ENCODE assay signal across 24 mouse cellular contexts in genomic region chr12:54444416-54444815, GRCm38 (mm10).
DNase-seq lines count a peak whose midpoint lies in the region; ATAC-seq lines count a peak whose summit lies in the region.
"Had no signal": no experiment of that assay in that cellular context is flagged by ENCODE, and none has a peak within 500 bp of the region (broad histone marks: within the 10 kb centered on the region; RNA-seq: fewer than 3 reads in every experiment).

No protein-coding gene starts in this region.

- no peak overlapping the region for H3K4me2 ChIP-seq in forebrain, embryonic 14.5 days (ENCODE audit: low read length)
- H3K4me2 ChIP-seq in forebrain, embryonic 12.5 days: no peak overlapping the region
- H3K4me2 ChIP-seq in kidney, embryonic 14.5 days (replicated peaks; ENCODE audit: low read depth, low read length): no peak overlapping the region
- no peak overlapping the region for H3K4me2 ChIP-seq in neural tube, embryonic 14.5 days (ENCODE audit: low read depth, low read length)
- H3K4me2 ChIP-seq in neural tube, embryonic 15.5 days: no peak overlapping the region
- H3K4me2 ChIP-seq: heart, embryonic 15.5 days; limb, embryonic 13.5 days; liver, embryonic 12.5 days had no signal

- no peaks in the 10 kb centered on the region for H3K27me3 ChIP-seq in forebrain, embryonic 14.5 days (replicated peaks; ENCODE audit: control insufficient read depth, insufficient read depth, low read length)
- H3K27me3 ChIP-seq in forebrain, embryonic 12.5 days: no peaks in the 10 kb centered on the region
- H3K27me3 ChIP-seq in kidney, embryonic 14.5 days (ENCODE audit: control insufficient read depth, insufficient read depth, low read length): no peaks in the 10 kb centered on the region
- no peaks in the 10 kb centered on the region for H3K27me3 ChIP-seq in neural tube, embryonic 14.5 days (ENCODE audit: control insufficient read depth, insufficient read depth, low read length)
- H3K27me3 ChIP-seq in neural tube, embryonic 15.5 days (replicated peaks): no peaks in the 10 kb centered on the region
- H3K27me3 ChIP-seq: heart, embryonic 15.5 days; liver, embryonic 12.5 days had no signal

- no peaks in the 10 kb centered on the region for H3K4me1 ChIP-seq in forebrain, embryonic 14.5 days (ENCODE audit: control insufficient read depth, insufficient read depth, low read length)
- no peaks in the 10 kb centered on the region for H3K4me1 ChIP-seq in forebrain, embryonic 12.5 days
- peaks cover 13% of the 10 kb centered on the region; the same call in 1 of the 2 replicates for H3K4me1 ChIP-seq in kidney, embryonic 14.5 days (ENCODE audit: control insufficient read depth, insufficient read depth, low read length)
- H3K4me1 ChIP-seq in neural tube, embryonic 14.5 days (ENCODE audit: control insufficient read depth, insufficient read depth, low read length): no peaks in the 10 kb centered on the region
- 0 out of 2 replicates have a peak, but pooled peaks cover 3% of the 10 kb centered on the region for H3K4me1 ChIP-seq in neural tube, embryonic 15.5 days
- H3K4me1 ChIP-seq: liver, embryonic 12.5 days; megakaryocyte, embryonic 14.5 days had no signal

- H3K9ac ChIP-seq in forebrain, embryonic 14.5 days (ENCODE audit: low read length): no peak overlapping the region
- no peak overlapping the region for H3K9ac ChIP-seq in forebrain, embryonic 12.5 days
- no peak overlapping the region for H3K9ac ChIP-seq in kidney, embryonic 14.5 days (ENCODE audit: low read depth, low read length)
- no peak overlapping the region for H3K9ac ChIP-seq in neural tube, embryonic 14.5 days (replicated peaks; ENCODE audit: low read depth, low read length)
- H3K9ac ChIP-seq in neural tube, embryonic 15.5 days (replicated peaks): no peak overlapping the region
- H3K9ac ChIP-seq: heart, embryonic 15.5 days; limb, embryonic 13.5 days; liver, embryonic 12.5 days had no signal

- no peaks in the 10 kb centered on the region for H3K9me3 ChIP-seq in forebrain, embryonic 14.5 days (replicated peaks; ENCODE audit: control insufficient read depth, low read length)
- no peaks in the 10 kb centered on the region for H3K9me3 ChIP-seq in forebrain, embryonic 12.5 days
- no peaks in the 10 kb centered on the region for H3K9me3 ChIP-seq in kidney, embryonic 14.5 days (ENCODE audit: control insufficient read depth, low read length)
- H3K9me3 ChIP-seq in neural tube, embryonic 14.5 days (ENCODE audit: control insufficient read depth, low read length): no peaks in the 10 kb centered on the region
- no peaks in the 10 kb centered on the region for H3K9me3 ChIP-seq in neural tube, embryonic 15.5 days (replicated peaks)
- H3K9me3 ChIP-seq: forebrain, embryonic 10.5 days; heart, embryonic 15.5 days; limb, embryonic 13.5 days; liver, embryonic 12.5 days; megakaryocyte, embryonic 14.5 days had no signal

- no peaks in the 10 kb centered on the region for H3K36me3 ChIP-seq in forebrain, embryonic 14.5 days (ENCODE audit: control insufficient read depth, insufficient read depth, low read length)
- H3K36me3 ChIP-seq in forebrain, embryonic 12.5 days (replicated peaks): no peaks in the 10 kb centered on the region
- no peaks in the 10 kb centered on the region for H3K36me3 ChIP-seq in kidney, embryonic 14.5 days (ENCODE audit: control insufficient read depth, insufficient read depth, low read length)
- no peaks in the 10 kb centered on the region for H3K36me3 ChIP-seq in neural tube, embryonic 14.5 days (ENCODE audit: control insufficient read depth, insufficient read depth, low read length)
- no peaks in the 10 kb centered on the region for H3K36me3 ChIP-seq in neural tube, embryonic 15.5 days
- H3K36me3 ChIP-seq: forebrain, embryonic 10.5 days; heart, embryonic 15.5 days; limb, embryonic 13.5 days; liver, embryonic 12.5 days had no signal

- no peak overlapping the region for H3K27ac ChIP-seq in forebrain, embryonic 14.5 days (ENCODE audit: low read depth, low read length)
- H3K27ac ChIP-seq in forebrain, embryonic 12.5 days: no peak overlapping the region
- H3K27ac ChIP-seq in kidney, embryonic 14.5 days (ENCODE audit: low read depth, low read length): peak overlapping the region; percentile 6; the same call in 1 of the 2 replicates
- no peak overlapping the region for H3K27ac ChIP-seq in neural tube, embryonic 14.5 days (ENCODE audit: low read depth, low read length)
- H3K27ac ChIP-seq in neural tube, embryonic 15.5 days (replicated peaks): no peak overlapping the region
- H3K27ac ChIP-seq: forebrain, embryonic 10.5 days; heart, embryonic 15.5 days; limb, embryonic 13.5 days; liver, embryonic 12.5 days; stomach, postnatal 0 days had no signal

- 67% methylated on average over 4 of the region's 4 CpGs for WGBS in forebrain, embryonic 14.5 days
- WGBS in forebrain, embryonic 12.5 days: 79% methylated on average over 4 of the region's 4 CpGs
- WGBS in kidney, embryonic 14.5 days: 66% methylated on average over 4 of the region's 4 CpGs
- 39% methylated on average over 4 of the region's 4 CpGs for WGBS in neural tube, embryonic 14.5 days
- WGBS in neural tube, embryonic 15.5 days: 28% methylated on average over 4 of the region's 4 CpGs

- peak; percentile 33 for DNase-seq in forebrain, embryonic 14.5 days (ENCODE audit: low spot score)
- no peak for DNase-seq in kidney, postnatal 10 days
- no peak for DNase-seq in right cerebral cortex, postnatal 4 days
- no peak for DNase-seq in gastrocnemius, postnatal 4 days (ENCODE audit: low spot score in 2 of 2)
- DNase-seq: adrenal gland, postnatal 14 days; cerebellum, adult 8-10 months; cerebellum, postnatal 36 days; gastrocnemius, postnatal 25 days; heart, postnatal 36 days; layer of hippocampus, adult 9-11 months; lung, adult 18-20 months; lung, postnatal 14 days; midbrain, embryonic 14.5 days had no signal

- H3K4me3 ChIP-seq in forebrain, embryonic 14.5 days (ENCODE audit: low read depth, low read length): no peak overlapping the region
- no peak overlapping the region for H3K4me3 ChIP-seq in forebrain, embryonic 12.5 days (replicated peaks)
- no peak overlapping the region for H3K4me3 ChIP-seq in kidney, embryonic 14.5 days (ENCODE audit: low read length)
- no peak overlapping the region for H3K4me3 ChIP-seq in neural tube, embryonic 14.5 days (ENCODE audit: low read depth, low read length)
- H3K4me3 ChIP-seq in neural tube, embryonic 15.5 days (replicated peaks): no peak overlapping the region
- H3K4me3 ChIP-seq: forebrain, embryonic 10.5 days; heart, embryonic 15.5 days; limb, embryonic 13.5 days; liver, embryonic 12.5 days; megakaryocyte, embryonic 14.5 days had no signal

- no peak for ATAC-seq in forebrain, embryonic 14.5 days
- ATAC-seq in forebrain, embryonic 12.5 days (ENCODE audit: low FRiP score): no peak
- ATAC-seq in kidney, embryonic 14.5 days (ENCODE audit: low FRiP score, low TSS enrichment): no peak
- peak; percentile 75 for ATAC-seq in neural tube, embryonic 14.5 days (ENCODE audit: low read depth)
- no peak for ATAC-seq in neural tube, embryonic 15.5 days (ENCODE audit: low FRiP score)
- ATAC-seq: CD4-positive, CD25-positive, alpha-beta regulatory T cell, adult 4 months; liver, embryonic 12.5 days had no signal
